Comparison of ENCODE assay signal across 8 mouse cellular contexts in the genomic region with DNA sequence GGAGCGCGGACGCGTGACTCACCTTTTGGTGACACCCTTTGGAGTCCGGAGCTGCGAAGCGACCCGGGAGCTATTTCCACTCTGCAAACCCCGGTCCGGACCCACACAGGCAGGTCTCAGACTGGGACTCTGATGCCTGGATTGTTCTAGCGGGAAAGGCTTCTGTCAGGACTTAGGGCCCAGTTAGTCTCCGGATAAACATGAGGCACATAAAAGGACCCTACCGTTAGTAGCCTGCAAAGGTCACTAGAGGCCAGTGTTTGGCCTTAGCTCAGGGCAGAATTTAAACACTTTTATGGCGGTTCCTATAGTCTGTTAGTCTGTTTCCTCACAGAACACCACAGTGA. TPM values are rescaled to one million over a fixed set of nuclear protein-coding genes. Genes with fewer than 3 reads are reported as not detected.
DNase-seq lines count a peak whose midpoint lies in the region; ATAC-seq and TF ChIP-seq lines count a peak whose summit lies in the region.

No protein-coding gene starts in this region.

- ATAC-seq in erythroblast, adult 5-6 weeks (replicated peaks; ENCODE audit: low FRiP score, poor library complexity, severe bottlenecking) = no peak
- ATAC-seq in intestine, embryonic 14.5 days (replicated peaks; ENCODE audit: low FRiP score, low TSS enrichment, low read depth) = no peak
- ATAC-seq in midbrain, postnatal 0 days (ENCODE audit: low FRiP score) = peak; percentile 23; the same call in 1 of the 2 replicates

- peak overlapping the region; percentile 65; the same call in 1 of the 2 replicates for H3K9ac ChIP-seq in intestine, embryonic 14.5 days (ENCODE audit: low read length)
- H3K9ac ChIP-seq in midbrain, postnatal 0 days (replicated peaks; ENCODE audit: low read length, poor library complexity, severe bottlenecking) = peak overlapping the region; percentile 56; the same call in 1 of the 2 replicates

- H3K4me2 ChIP-seq in intestine, embryonic 14.5 days (ENCODE audit: low read length) = peak overlapping the region; percentile 78
- peak overlapping the region; percentile 97 for H3K4me2 ChIP-seq in midbrain, postnatal 0 days (ENCODE audit: low read depth, low read length, poor library complexity, severe bottlenecking)

- peak; percentile 45 for TF ChIP-seq CTCF in midbrain, postnatal 0 days (IDR thresholded peaks at IDR 0.05)

- H3K27me3 ChIP-seq in erythroblast, embryonic 14.5 days (ENCODE audit: control insufficient read depth) = peaks cover 49% of the 10 kb centered on the region
- H3K27me3 ChIP-seq in intestine, embryonic 14.5 days (replicated peaks; ENCODE audit: control insufficient read depth, insufficient read depth, low read length) = peaks cover 11% of the 10 kb centered on the region; the same call in 1 of the 2 replicates
- H3K27me3 ChIP-seq in midbrain, postnatal 0 days (ENCODE audit: insufficient read depth, low read length) = peaks cover 22% of the 10 kb centered on the region; the same call in 1 of the 2 replicates

- no peaks in the 10 kb centered on the region for H3K4me1 ChIP-seq in erythroblast, embryonic 14.5 days (ENCODE audit: control insufficient read depth)
- peaks cover 13% of the 10 kb centered on the region; the same call in 1 of the 2 replicates for H3K4me1 ChIP-seq in intestine, embryonic 14.5 days (replicated peaks; ENCODE audit: control insufficient read depth, insufficient read depth, low read length)
- no peaks in the 10 kb centered on the region; the same call in 1 of the 2 replicates for H3K4me1 ChIP-seq in midbrain, postnatal 0 days (ENCODE audit: insufficient read depth, low read length)

- peak; percentile 11 for DNase-seq in urinary bladder, postnatal 25 days (ENCODE audit: low spot score)
- no peak for DNase-seq in urinary bladder, postnatal 10 days (ENCODE audit: low spot score)
- DNase-seq in intestine, embryonic 14.5 days (ENCODE audit: low spot score) = peak; percentile 77
- DNase-seq in midbrain, postnatal 0 days (ENCODE audit: low spot score) = peak; percentile 39
- no peak for DNase-seq in c-Kit-positive CD71-positive TER-119-positive erythroid progenitor cells, embryonic 14.5 days (ENCODE audit: low spot score)
- no peak for DNase-seq in ovary, adult 18-20 months (ENCODE audit: low spot score)

- H3K9me3 ChIP-seq in erythroblast, embryonic 14.5 days (ENCODE audit: control insufficient read depth, low read length) = no peaks in the 10 kb centered on the region
- H3K9me3 ChIP-seq in intestine, embryonic 14.5 days (ENCODE audit: control insufficient read depth, low read length) = no peaks in the 10 kb centered on the region
- H3K9me3 ChIP-seq in midbrain, postnatal 0 days (ENCODE audit: low read length) = no peaks in the 10 kb centered on the region

- WGBS in intestine, embryonic 14.5 days = under 1% methylated on average over 14 of the region's 14 CpGs
- 2% methylated on average over 14 of the region's 14 CpGs for WGBS in midbrain, postnatal 0 days

- no peaks in the 10 kb centered on the region for H3K36me3 ChIP-seq in erythroblast, embryonic 14.5 days (ENCODE audit: control insufficient read depth)
- H3K36me3 ChIP-seq in intestine, embryonic 14.5 days (ENCODE audit: control insufficient read depth, insufficient read depth, low read length) = no peaks in the 10 kb centered on the region
- no peaks in the 10 kb centered on the region for H3K36me3 ChIP-seq in midbrain, postnatal 0 days (ENCODE audit: insufficient read depth, low read length)

- no peak overlapping the region for H3K27ac ChIP-seq in intestine, embryonic 14.5 days (ENCODE audit: low read depth)
- H3K27ac ChIP-seq in midbrain, postnatal 0 days (ENCODE audit: low read depth, low read length) = no peak overlapping the region

- peak overlapping the region; percentile 28 for H3K4me3 ChIP-seq in erythroblast, embryonic 14.5 days (replicated peaks)
- H3K4me3 ChIP-seq in intestine, embryonic 14.5 days (ENCODE audit: low read depth, low read length) = peak overlapping the region; percentile 63
- peak overlapping the region; percentile 67 for H3K4me3 ChIP-seq in midbrain, postnatal 0 days (ENCODE audit: low read depth, low read length)

RNA-seq across cellular contexts. Expression of a gene that starts 0.3 kb away (rescaled TPM):
- polyA plus RNA-seq in erythroblast, embryonic 14.5 days (2012) = not detected in 2 replicates
- not detected in 2 replicates for total RNA-seq in erythroblast, adult 5-6 weeks (2015; ENCODE audit: low replicate concordance)
- total RNA-seq in erythroblast, adult 5-6 weeks (2017; ENCODE audit: low replicate concordance) = not detected in 2 replicates
- 7.4 and 8.0 TPM in 2 replicates for polyA plus RNA-seq in intestine, embryonic 14.5 days (2014; fragmentation: Nextera tagmentation; extraction: Ambion mirVana)
- 2.1 and 4.4 TPM in 2 replicates for total RNA-seq in midbrain, postnatal 0 days (2014; rRNA removed)
- polyA plus RNA-seq in midbrain, postnatal 0 days (2015; fragmentation: Nextera tagmentation; extraction: Ambion mirVana) = 0.99 and 1.6 TPM in 2 replicates

Comparison
In these comparisons a context has a peak if more than half of its experiments do, and no peak if none do; other contexts are left out.
1. DNase-seq: peak in urinary bladder, postnatal 25 days (single experiment), intestine, embryonic 14.5 days (single experiment) and midbrain, postnatal 0 days (single experiment); none in urinary bladder, postnatal 10 days (single experiment), c-Kit-positive CD71-positive TER-119-positive erythroid progenitor cells, embryonic 14.5 days (single experiment) and ovary, adult 18-20 months (single experiment).
2. Peak in every context shown above with its lines, with median percentiles within 50 percentile points of each other: H3K4me3 ChIP-seq.